Mouse (Mus musculus): ENCODE measurements around the gene Zfand3.

DNA sequence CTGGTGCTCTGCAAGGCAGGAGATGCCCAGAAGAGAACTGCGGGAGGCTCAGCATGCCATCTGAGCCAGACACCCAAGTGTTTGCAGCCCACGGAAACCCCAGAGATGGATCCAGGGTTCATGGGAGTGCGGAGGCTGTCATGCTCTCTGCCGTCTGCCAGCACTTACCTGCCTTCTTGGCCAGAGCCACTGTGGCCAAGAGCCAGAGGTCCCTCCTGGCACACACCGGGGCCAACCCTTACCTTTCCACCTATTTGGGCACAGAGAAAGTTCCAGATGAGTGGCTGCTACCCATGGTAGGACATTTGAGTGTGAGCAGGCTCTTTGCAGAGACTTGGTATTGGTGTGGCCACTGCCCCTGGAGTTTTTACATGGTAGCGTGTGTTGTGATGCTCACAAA, 206.4 kb downstream of the Zfand3 start:
- TF ChIP-seq POLR2A (IDR thresholded peaks at IDR 0.05; ENCODE audit: low read depth, low read length) (no peak), CTCF (IDR thresholded peaks at IDR 0.05; ENCODE audit: borderline replicate concordance, insufficient read depth, low read length) (no peak)
